Mouse (Mus musculus): Measurements from ENCODE around the gene Tmem119. TPM values are rescaled to one million over a fixed set of nuclear protein-coding genes. Genes with fewer than 3 reads are reported as not detected.

Tmem119 gene
- polyA plus RNA-seq, 1 experiment, result 22.6 TPM

DNA sequence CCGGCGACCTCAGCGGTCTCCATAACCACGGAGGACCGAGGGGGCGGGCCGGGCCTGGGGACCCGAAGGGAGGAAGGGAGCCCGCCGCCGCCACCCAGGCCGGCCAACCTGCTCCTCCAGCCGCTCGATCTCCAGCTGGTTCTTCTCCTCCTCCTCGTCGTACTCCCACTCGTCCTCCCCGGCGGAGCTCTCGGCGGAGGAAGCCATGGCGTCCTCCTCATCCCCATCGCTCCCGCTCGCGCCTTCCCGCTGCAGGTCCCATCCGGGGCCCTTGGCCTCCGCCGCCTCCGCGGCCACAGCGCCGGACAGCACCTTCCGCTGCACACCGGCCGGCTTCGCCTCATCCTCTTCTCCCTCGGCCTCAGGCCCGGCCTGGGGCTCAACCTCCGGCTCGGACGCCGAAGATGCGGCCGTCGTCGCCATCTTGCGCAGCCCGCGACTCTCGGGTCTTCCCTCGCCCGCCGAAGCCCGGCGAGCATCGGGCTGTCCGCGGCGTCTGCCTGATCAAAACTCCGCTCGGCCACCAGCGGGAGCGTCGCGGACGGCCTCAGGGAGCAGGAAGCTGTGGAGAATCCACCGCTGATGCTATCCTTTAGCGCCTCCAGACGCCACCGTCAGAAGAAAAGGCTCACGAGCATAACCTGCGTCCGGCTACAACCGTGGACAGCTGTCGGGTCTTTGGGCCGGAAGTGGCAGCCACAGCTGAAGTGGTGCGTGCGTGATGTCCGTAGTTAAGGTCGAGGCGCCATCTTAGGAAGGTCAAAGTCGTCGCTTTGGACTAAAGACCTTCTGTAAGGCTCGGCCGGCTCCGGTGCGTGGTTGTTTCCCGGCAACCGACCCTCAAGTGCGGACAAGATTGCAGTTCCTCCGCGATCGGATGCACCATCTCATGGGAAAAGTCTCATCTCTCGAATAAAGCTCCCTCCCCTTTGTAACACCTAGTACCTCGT is 28.8 kb downstream of the Tmem119 start:
- peak; percentile 83 to 91 for DNase-seq (ENCODE audit: extremely low spot score in 1 of 2, low spot score in 1 of 2)

DNA sequence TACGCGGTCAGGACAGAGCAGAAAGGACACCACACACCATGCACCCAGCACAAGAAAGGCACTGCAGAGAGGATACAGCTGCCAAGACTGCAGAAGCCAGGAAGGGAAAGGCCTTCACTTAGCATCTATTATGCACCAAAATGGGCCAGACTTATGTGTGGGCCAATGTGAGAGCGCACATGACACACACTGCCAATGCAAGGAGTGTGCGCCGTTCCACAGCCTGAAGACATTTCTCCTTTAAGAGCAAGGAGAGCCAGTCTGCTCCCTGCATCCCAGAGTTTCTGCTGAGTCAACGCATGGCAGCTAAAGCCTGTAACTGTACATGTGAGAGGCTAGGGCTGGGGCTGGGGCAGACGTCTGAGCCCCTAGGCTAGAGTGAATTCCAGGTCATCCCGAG is 31.5 kb downstream of the Tmem119 start:
- DNase-seq (ENCODE audit: extremely low spot score in 1 of 2, low spot score in 1 of 2), result peak in 1 of 2 experiments; percentile 49

DNA sequence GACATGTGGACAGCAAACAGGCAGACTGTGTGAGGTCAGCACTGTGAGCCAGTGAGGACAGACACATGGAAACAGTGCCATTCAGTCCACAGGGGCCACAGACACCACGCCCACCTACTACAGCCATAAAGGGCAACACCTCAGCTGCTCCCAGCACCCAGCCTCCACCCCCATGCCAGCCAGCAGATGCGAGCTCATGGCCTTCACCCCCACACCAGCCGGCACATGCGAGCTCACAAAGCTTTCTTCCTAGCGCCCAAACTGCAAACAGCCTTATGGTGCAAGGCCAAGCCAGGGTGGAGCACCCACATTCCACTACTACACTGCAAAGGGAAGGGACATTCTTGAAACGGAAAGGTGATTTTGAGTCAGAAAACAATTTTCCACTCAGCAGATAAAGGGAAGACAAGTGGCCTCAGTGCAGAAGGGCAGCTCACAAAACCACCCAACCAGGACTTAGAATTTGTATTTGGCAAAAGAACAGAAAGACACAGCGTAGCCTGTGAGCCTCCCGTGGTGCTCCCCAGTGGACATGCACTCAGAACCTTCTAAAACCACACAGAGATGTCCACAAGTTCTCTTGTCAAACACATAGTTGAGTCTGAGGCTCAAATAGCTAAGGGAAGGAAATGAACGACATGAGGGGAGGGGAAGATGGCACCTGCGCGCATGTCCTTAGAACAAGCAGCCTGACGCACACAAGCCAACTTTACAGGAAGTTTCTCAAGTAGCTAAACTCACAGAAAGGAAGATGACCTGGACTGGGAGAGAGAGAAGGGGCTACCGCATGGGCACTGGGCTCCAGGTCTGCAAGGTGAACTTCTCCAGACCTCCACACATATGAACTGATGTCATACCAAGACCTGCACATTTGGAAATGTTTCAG is 34.4 kb downstream of the Tmem119 start:
- DNase-seq (ENCODE audit: extremely low spot score in 1 of 2, low spot score in 1 of 2), result peak in 1 of 2 experiments; percentile 33

DNA sequence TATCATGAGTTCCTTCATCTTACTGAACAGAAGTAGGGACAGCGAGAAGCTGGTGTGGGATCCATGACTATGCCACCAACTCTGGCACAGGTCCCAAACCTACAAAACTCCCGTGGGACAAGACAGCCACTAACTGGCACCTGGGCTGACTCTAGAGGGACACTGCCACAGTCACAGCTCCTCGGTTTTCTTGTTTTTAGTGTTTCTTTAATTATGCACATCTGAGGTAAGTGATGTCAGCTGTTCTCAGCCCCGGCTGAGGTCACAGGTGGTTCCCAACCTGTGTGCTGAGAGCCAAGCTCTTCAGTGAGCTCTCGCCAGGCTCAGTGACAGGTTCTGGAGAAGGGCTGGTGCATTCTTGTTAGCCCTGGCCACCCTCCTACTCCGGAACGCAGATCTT is 35.9 kb downstream of the Tmem119 start:
- DNase-seq (ENCODE audit: extremely low spot score in 1 of 2, low spot score in 1 of 2), result no peak

DNA sequence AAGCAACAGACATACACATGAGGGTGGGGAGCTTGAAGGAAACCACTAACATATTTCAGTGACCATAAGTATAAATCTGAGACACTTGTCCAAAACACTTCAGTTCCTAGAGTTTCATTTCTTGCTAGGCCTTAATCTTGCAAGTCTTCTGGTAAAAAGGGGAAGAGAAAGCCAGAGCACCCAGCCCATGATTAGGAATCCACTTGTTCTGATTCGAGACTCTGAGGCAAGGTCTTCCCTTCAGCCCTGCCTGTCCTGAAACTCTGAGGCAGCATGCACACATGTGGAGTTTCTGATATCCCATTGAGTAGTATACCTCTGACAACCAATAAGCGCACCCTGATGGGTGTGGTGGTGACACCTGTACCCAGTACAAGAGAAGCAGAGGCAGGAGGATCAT is 38.7 kb downstream of the Tmem119 start:
- no peak for DNase-seq (ENCODE audit: extremely low spot score in 1 of 2, low spot score in 1 of 2)

DNA sequence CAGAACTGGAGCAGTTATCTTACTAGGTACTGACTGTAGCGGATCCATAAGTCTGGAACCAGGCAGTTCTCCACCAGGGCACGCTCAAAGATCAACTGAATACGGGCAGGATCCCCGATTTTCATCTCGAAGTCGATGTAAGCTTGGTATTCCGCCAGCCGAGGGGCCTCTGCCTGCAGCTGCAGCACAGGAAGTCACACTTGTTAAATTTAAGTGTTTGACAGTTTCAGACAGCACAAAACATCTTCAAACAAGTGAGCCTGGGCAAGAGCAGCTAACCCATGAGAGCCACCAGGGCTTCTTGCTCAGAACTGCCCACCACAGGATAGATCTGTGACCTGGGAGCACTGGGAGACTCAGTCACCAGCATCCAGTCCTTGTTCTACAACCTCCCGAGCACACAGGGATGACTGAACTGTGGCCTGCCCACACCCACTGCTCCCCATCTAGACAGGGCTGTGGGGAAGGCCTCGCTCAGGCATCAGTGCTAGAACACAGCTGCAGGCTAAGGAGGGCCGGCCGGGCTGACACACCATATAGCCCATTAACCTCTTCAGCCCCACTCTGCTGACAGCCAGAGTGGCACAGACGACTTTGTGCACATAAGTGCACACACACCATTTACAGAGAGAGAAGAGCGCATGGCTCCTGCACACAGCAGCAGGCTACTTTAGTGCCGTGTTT is 44.8 kb downstream of the Tmem119 start:
- DNase-seq (ENCODE audit: extremely low spot score in 1 of 2, low spot score in 1 of 2), result no peak

DNA sequence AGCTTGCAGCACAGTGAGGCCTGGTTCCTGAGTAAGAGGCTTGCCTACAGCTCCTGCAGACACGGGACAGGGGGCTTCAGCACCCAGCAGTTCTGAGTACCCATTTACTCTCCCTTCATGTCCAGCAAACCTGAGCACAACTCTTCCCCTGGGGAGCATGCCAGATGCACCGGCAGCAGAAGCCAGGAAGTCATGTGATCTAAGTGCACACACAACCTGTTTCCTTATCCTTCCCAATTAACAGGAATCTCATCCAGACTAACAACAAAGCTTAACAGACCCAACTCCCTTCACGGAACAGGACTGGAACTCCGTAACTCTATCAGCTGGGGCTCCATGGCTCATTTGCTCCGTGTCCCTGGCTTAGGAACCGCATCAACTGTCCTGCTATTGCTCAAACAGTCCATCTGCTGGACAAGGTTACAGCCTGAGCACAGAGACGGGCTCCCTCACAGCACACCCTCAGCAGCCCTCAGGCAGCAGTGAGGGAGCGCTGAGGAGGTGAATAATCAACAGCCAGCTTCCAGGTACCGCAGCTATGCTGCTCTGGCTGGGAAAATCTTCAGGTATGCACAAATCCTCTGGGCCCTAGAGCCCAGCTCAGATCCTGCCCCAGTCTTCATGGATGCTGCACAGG is 48.7 kb downstream of the Tmem119 start:
- no peak for DNase-seq (ENCODE audit: extremely low spot score in 1 of 2, low spot score in 1 of 2)

DNA sequence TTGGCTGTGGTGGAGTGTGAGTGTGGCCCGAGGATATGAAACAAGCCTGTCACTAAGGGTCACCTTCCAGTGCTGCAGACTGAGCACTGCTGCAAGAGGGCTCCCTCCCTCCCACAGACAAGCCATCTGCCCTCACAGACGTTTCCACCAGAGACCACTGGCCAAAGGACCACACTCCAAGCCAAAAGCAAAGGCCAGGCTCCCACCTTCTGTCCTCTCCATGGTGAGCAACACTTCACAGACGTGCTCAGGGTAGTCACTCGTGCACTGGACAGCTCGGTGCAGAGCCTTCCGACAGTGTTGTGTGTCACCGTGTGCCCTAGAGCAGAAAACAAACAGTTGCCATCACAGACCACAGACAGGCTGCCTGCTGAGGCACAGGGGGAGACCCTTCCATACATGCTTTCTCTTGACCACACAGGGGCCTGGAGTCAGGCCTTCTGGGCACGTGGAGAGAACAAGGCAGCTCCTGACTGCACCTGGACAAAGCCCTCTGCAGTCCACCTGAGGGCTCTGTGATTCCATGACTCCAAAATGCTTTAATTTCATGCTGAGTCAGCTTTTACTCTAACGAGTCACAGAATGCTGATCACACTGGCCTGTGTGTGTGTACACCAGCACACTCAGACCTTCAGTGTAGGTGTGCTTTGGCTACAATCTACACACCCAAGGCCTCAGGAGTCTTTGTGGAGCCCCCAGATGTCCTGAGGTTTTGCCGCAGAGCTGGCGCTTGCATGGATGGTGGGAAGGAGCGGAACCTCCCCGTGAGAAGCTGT is 51.6 kb downstream of the Tmem119 start:
- no peak for DNase-seq (ENCODE audit: extremely low spot score in 1 of 2, low spot score in 1 of 2)

DNA sequence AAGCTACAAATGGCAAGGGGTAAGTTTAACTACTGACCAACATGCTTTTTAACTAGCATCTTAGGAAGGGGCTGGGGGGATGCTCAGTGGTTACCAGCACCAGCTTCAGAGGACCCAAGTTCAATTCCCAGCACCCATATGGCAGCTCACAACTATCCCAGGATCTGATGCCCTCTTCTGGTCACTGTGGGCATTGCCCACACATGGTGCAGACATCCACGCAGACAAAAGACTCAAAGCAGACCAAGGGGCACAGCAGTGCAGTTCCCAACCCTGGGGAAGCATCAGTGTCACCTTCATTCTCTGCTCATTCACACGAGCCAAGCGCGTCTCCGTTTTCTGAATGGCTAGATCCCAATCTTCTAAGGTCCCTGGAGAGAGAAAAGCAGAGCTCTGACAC is 52.7 kb downstream of the Tmem119 start:
- DNase-seq (ENCODE audit: extremely low spot score in 1 of 2, low spot score in 1 of 2), result no peak

Other genes starting within 250 kb of the Tmem119 start
- gene Cmklr1, start 150.1 kb downstream of the Tmem119 start, polyA plus RNA-seq (2012; rRNA removed), result 3.0 and 4.0 TPM in 2 replicates
- not detected in 2 replicates for gene 1700069L16Rik, start 75.7 kb downstream of the Tmem119 start, polyA plus RNA-seq (2012; rRNA removed)
- 9.4 and 9.5 TPM in 2 replicates for gene Ficd, start 64.7 kb downstream of the Tmem119 start, polyA plus RNA-seq (2012; rRNA removed)
- gene Sart3, start 28.0 kb downstream of the Tmem119 start, polyA plus RNA-seq (2012; rRNA removed), result 39.0 and 44.1 TPM in 2 replicates
- 202 and 208 TPM in 2 replicates for gene Iscu, start 27.8 kb downstream of the Tmem119 start, polyA plus RNA-seq (2012; rRNA removed)
- 34.0 and 40.3 TPM in 2 replicates for gene Selplg, start 32.1 kb upstream of the Tmem119 start, polyA plus RNA-seq (2012; rRNA removed)
- 74.9 and 84.3 TPM in 2 replicates for gene Coro1c, start 108.2 kb upstream of the Tmem119 start, polyA plus RNA-seq (2012; rRNA removed)
- gene Ssh1, start 193.4 kb upstream of the Tmem119 start, polyA plus RNA-seq (2012; rRNA removed), result 12.1 and 12.5 TPM in 2 replicates
- gene Dao, start 203.2 kb upstream of the Tmem119 start, polyA plus RNA-seq (2012; rRNA removed), result 0.15 and 0.18 TPM in 2 replicates

All from frontal cortex, adult 2 months (tissue).